Mouse (Mus musculus) fibroblast of lung, adult 2 months (primary cell): Measurements from ENCODE around the gene Reg4.

Experiments used
- DNase-seq: peaks from one replicate; pipeline ENCODE4 v3.0.0-alpha.2; 2011; ENCODE audit warnings: low read depth

The Reg4 gene

GRCm38 (mm10) chr3:98221856-98222255 is at the start of gene Reg4:
Gene Reg4, plus strand, starts transcription at chr3:98222156.
- no peak for DNase-seq

- peak; percentile 99 for DNase-seq
These were observed 43.6 kb upstream of the Reg4 start for GRCm38 (mm10) chr3:98178340-98178739.

- no peak for DNase-seq
These were observed 41.2 kb upstream of the Reg4 start for GRCm38 (mm10) chr3:98180805-98181204.

- DNase-seq = no peak
These were observed 36.7 kb upstream of the Reg4 start for GRCm38 (mm10) chr3:98185163-98185714.

GRCm38 (mm10) chr3:98187777-98188176 is 34.2 kb upstream of the Reg4 start:
- no peak for DNase-seq

GRCm38 (mm10) chr3:98197711-98198532 is 24.0 kb upstream of the Reg4 start:
- DNase-seq = peak; percentile 79

- DNase-seq = no peak
These were observed 22.2 kb upstream of the Reg4 start for GRCm38 (mm10) chr3:98199747-98200146.

- DNase-seq = no peak
These were observed 18.7 kb upstream of the Reg4 start for GRCm38 (mm10) chr3:98203282-98203681.

GRCm38 (mm10) chr3:98206977-98207376 is 15.0 kb upstream of the Reg4 start:
- no peak for DNase-seq

- DNase-seq = no peak
These were observed 12.8 kb upstream of the Reg4 start for GRCm38 (mm10) chr3:98209161-98209560.

- no peak for DNase-seq
These were observed 11.1 kb upstream of the Reg4 start for GRCm38 (mm10) chr3:98210860-98211259.

GRCm38 (mm10) chr3:98211301-98212081 is 10.5 kb upstream of the Reg4 start:
- DNase-seq = no peak

- DNase-seq = no peak
These were observed 5.7 kb upstream of the Reg4 start for GRCm38 (mm10) chr3:98216296-98216695.

- no peak for DNase-seq
These were observed 1.3 kb downstream of the Reg4 start for GRCm38 (mm10) chr3:98223263-98223662.

GRCm38 (mm10) chr3:98223783-98224580 is 2.0 kb downstream of the Reg4 start:
- peak; percentile 74 for DNase-seq

- DNase-seq = no peak
These were observed 3.0 kb downstream of the Reg4 start for GRCm38 (mm10) chr3:98224975-98225374.

GRCm38 (mm10) chr3:98225746-98226145 is 3.8 kb downstream of the Reg4 start:
- no peak for DNase-seq

- DNase-seq = peak; percentile 67
These were observed 5.1 kb downstream of the Reg4 start for GRCm38 (mm10) chr3:98226988-98227610.

- no peak for DNase-seq
These were observed 5.8 kb downstream of the Reg4 start for GRCm38 (mm10) chr3:98227763-98228162.

- no peak for DNase-seq
These were observed 8.0 kb downstream of the Reg4 start for GRCm38 (mm10) chr3:98229943-98230342.

- no peak for DNase-seq
These were observed 11.5 kb downstream of the Reg4 start for GRCm38 (mm10) chr3:98233504-98233903.

GRCm38 (mm10) chr3:98236266-98236665 is 14.3 kb downstream of the Reg4 start:
- DNase-seq = no peak
